Mouse (Mus musculus) C2C12 (cell line): Measurements from ENCODE around the gene Obsl1.
A peak's percentile ranks its signal among the peaks of the same experiment; 100 is the strongest.

Source experiments
- CEBPB ChIP-seq: IDR thresholded peaks from one replicate; pipeline ENCODE4 v1.6.1; 2011; ENCODE audit warnings: low read depth, mild to moderate bottlenecking, control low read depth, moderate library complexity
- CTCF ChIP-seq: IDR thresholded peaks from one replicate; pipeline ENCODE4 v1.5.1; 2011; ENCODE audit not compliant: control insufficient read depth, insufficient read depth, insufficient read length
- FOSL1 ChIP-seq: IDR thresholded peaks from one replicate; pipeline ENCODE4 v1.8.0; 2011; ENCODE audit warnings: mild to moderate bottlenecking, low read length; ENCODE audit not compliant: poor library complexity, insufficient read depth, severe bottlenecking
- MAX ChIP-seq: IDR thresholded peaks from one replicate; pipeline ENCODE4 v1.6.1; 2011; ENCODE audit warnings: mild to moderate bottlenecking, control low read depth
- MYOD1 ChIP-seq: IDR thresholded peaks from one replicate; pipeline ENCODE4 v1.6.1; 2011; ENCODE audit warnings: low read depth; ENCODE audit not compliant: control insufficient read depth, insufficient read length
- MYOG ChIP-seq: IDR thresholded peaks from one replicate; pipeline ENCODE4 v1.6.1; 2011; ENCODE audit not compliant: control insufficient read depth, insufficient read length; ENCODE audit errors: extremely low read depth
- USF1 ChIP-seq: IDR thresholded peaks from one replicate; pipeline ENCODE4 v1.6.1; 2011; ENCODE audit warnings: low read depth, mild to moderate bottlenecking, control low read depth, moderate library complexity

DNA sequence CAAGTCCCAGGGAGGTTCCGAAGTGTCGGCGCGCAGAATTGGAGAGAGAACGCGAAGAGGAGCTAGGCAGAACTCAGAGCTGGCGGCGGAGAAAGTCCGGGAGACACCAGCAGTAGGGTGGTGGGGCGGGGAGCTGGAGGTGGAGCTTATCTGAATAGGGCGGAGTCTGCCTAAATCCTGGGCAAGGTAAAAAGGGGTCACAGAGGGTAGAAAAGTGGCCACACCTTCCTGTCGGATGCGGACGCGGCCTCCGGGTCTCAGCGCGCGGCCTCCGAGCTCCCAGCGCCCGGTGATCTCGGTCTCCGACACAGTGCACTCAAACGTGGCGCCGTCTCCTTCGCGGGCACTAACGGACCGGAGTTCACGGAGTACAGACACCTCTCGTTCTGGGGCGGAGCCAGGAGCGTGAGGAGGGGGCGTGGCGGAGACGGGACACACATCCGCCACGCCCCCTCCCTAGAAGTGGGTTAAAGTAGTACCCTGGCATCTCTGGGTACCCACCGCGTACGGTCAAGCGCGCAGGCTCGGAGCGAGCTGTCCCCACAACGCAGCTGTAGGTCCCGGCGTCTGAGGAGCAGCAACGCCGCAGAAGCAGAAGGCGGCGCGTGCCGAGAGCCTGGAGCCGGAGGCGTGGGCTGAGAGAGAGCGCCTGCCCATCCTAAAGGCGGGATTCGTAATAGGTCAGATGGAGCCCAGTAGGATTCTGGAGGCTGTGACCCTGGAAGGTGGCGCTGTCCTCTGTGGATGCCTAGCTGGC is 18.7 kb downstream of the Obsl1 start:
- peak; percentile 28 for TF ChIP-seq MAX
- peak; percentile 10 for TF ChIP-seq CTCF
- no peak for TF ChIP-seq USF1
- TF ChIP-seq CEBPB, result no peak
- TF ChIP-seq MYOD1, result no peak
- TF ChIP-seq MYOG, result no peak
- no peak for TF ChIP-seq FOSL1
